Mouse (Mus musculus) embryonic facial prominence, embryonic 14.5 days (tissue): Measurements from ENCODE around the gene Fam19a1. TPM values are rescaled to one million over a fixed set of nuclear protein-coding genes. Genes with fewer than 3 reads are reported as not detected.

Experiments
- ATAC-seq: fragments of 200-750 bp; cut with Nextera tagmentation; 2 replicates; pipeline ENCODE4 v1.8.0; 2017; ENCODE audit warnings: low read depth, moderate number of reproducible peaks, moderate TSS enrichment
- DNase-seq: peaks from one replicate; pipeline ENCODE4 v3.0.0-alpha.2; 2015; ENCODE audit warnings: low spot score
- H3K27ac ChIP-seq: fragments of 300-500 bp; sonication (generic); replicated peaks from 2 replicates; pipeline ENCODE4 v1.5.1; 2014; ENCODE audit warnings: low read depth, mild to moderate bottlenecking, low read length, moderate library complexity
- H3K27me3 ChIP-seq: fragments of 300-500 bp; sonication (generic); replicated peaks from 2 replicates; pipeline ENCODE4 v1.6.1; 2014; ENCODE audit warnings: low read length; ENCODE audit not compliant: control insufficient read depth, insufficient read depth
- H3K36me3 ChIP-seq: fragments of 300-500 bp; sonication (generic); 2 replicates; pipeline ENCODE4 v1.6.1; 2014; ENCODE audit warnings: low read length, mixed read lengths; ENCODE audit not compliant: control insufficient read depth, insufficient read depth
- H3K4me1 ChIP-seq: fragments of 300-500 bp; sonication (generic); 2 replicates; pipeline ENCODE4 v1.6.1; 2014; ENCODE audit warnings: antibody characterized with exemption, low read length; ENCODE audit not compliant: control insufficient read depth, insufficient read depth
- H3K4me2 ChIP-seq: fragments of 300-500 bp; sonication (generic); 2 replicates; pipeline ENCODE4 v1.6.1; 2014; ENCODE audit warnings: low read depth, mild to moderate bottlenecking, low read length, moderate library complexity, mixed read lengths
- H3K4me3 ChIP-seq: fragments of 300-500 bp; sonication (generic); 2 replicates; pipeline ENCODE4 v1.5.1; 2014; ENCODE audit warnings: low read depth, mild to moderate bottlenecking, low read length
- H3K9ac ChIP-seq: fragments of 300-500 bp; sonication (generic); 2 replicates; pipeline ENCODE4 v1.6.1; 2014; ENCODE audit warnings: low read depth, mild to moderate bottlenecking, low read length, moderate library complexity, mixed read lengths
- H3K9me3 ChIP-seq: fragments of 300-500 bp; sonication (generic); 2 replicates; pipeline ENCODE4 v1.6.1; 2016; ENCODE audit warnings: low read length; ENCODE audit not compliant: control insufficient read depth
- WGBS: fragments of 180-500 bp; shearing (Covaris S2); extraction: QIAGEN DNeasy Blood & Tissue Kit; methylation state at CpG from one replicate; pipeline ENCODE4 v1.1.7; 2014; 5-methylcytosine and 5-hydroxymethylcytosine counted together
- polyA plus RNA-seq: library from polyadenylated mRNA; unstranded; fragments of >200 nt; fragmentation: Nextera tagmentation; extraction: Ambion mirVana; gene quantifications from 2 replicates; pipeline ENCODE4 v1.2.1, GENCODE M21; 2014

The Fam19a1 gene
- polyA plus RNA-seq, 1 experiment from 2014 or later = 2.0 TPM

DNA sequence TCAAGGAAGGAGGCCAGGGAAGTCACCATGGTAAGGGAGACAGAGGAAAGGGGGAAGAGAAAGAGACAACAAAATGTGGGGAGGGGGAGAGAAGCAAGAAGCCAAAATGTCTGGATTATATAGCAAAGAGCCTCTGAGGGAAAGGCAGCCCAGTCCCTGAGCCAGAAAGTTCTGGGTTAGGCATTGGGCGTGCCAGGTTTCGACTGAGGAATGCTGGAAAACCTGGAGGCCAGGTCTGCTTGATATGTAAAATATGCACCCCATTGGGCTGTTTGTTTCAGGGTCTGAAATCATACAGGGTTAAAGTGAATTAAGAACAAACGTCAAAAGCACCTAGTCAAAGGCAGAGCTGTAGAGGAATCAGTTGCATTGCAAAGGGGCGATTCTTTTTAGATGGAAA lies 346.1 kb downstream of the Fam19a1 start:
- no peak for ATAC-seq

GRCm38 (mm10) chr6:96499464-96499863 lies 386.5 kb downstream of the Fam19a1 start:
- WGBS = 51% methylated on average over 5 of the region's 5 CpGs
- no peaks in the 10 kb centered on the region for H3K36me3 ChIP-seq
- no peaks in the 10 kb centered on the region for H3K27me3 ChIP-seq
- no peaks in the 10 kb centered on the region for H3K9me3 ChIP-seq
- DNase-seq = no peak
- H3K27ac ChIP-seq = no peak overlapping the region
- H3K4me2 ChIP-seq = no peak overlapping the region
- ATAC-seq = no peak
- no peak overlapping the region for H3K9ac ChIP-seq
- H3K4me1 ChIP-seq = no peaks in the 10 kb centered on the region
- no peak overlapping the region for H3K4me3 ChIP-seq

More for the DNA sequence above, 346.1 kb downstream of the Fam19a1 start:
- Histone ChIP-seq H3K27ac (no peak overlapping the region), H3K4me1 (no peaks in the 10 kb centered on the region), H3K27me3 (no peaks in the 10 kb centered on the region), H3K9ac (no peak overlapping the region), H3K9me3 (no peaks in the 10 kb centered on the region), H3K36me3 (no peaks in the 10 kb centered on the region), H3K4me2 (no peak overlapping the region), H3K4me3 (no peak overlapping the region)
- WGBS = 59% methylated on average over 4 of the region's 4 CpGs
- DNase-seq = peak; percentile 9

DNA sequence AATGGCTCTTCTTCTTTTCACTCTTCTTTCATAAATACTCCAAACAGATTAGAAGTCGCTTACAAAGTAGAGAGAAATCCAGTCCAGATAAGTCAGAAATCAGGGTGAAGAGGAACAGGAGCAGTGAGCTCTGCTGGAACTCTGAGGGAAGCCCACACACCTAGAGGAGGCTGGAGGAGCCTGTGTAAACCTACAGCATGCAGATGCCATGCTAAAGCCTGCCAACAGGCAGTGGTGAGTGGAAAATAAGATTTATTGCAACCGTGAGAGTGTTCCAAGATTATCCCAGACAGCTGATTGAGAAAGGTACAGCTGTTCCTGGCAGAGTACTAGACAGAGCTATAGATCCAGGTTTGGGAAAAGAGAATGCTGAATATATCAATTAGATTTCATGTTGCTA lies 428.6 kb downstream of the Fam19a1 start:
- Histone ChIP-seq H3K36me3 (no peaks in the 10 kb centered on the region), H3K27me3 (no peaks in the 10 kb centered on the region), H3K27ac (no peak overlapping the region), H3K4me3 (no peak overlapping the region), H3K4me1 (no peaks in the 10 kb centered on the region), H3K9ac (no peak overlapping the region), H3K4me2 (no peak overlapping the region), H3K9me3 (no peaks in the 10 kb centered on the region)
- no peak for ATAC-seq
- WGBS = 68% methylated on average over 2 of the region's 2 CpGs
- DNase-seq = no peak

DNA sequence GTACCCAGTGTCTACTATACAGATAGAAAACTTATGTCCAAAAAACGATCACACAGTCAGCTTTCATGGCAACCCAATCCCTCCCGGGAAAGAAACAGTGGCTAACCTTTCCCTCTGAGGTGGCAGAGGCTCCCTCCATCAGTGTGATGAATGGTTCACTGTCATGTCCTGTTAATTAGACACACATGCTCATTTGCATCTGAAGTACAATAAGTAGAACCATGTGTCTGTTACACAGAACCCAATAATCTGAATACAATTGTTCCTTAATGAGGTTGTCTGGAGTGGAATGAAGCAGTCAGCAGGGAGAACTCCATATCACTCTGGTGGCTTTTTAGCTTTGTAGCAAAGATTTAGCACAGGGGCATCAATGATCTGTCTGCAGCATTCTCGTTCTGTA lies 431.9 kb downstream of the Fam19a1 start:
- Histone ChIP-seq H3K4me1 (no peaks in the 10 kb centered on the region), H3K4me2 (no peak overlapping the region), H3K27me3 (no peaks in the 10 kb centered on the region), H3K9me3 (no peaks in the 10 kb centered on the region), H3K36me3 (no peaks in the 10 kb centered on the region), H3K27ac (no peak overlapping the region), H3K9ac (no peak overlapping the region), H3K4me3 (no peak overlapping the region)
- WGBS = 20% methylated on average over 3 of the region's 3 CpGs
- no peak for ATAC-seq
- peak; percentile 8 for DNase-seq

DNA sequence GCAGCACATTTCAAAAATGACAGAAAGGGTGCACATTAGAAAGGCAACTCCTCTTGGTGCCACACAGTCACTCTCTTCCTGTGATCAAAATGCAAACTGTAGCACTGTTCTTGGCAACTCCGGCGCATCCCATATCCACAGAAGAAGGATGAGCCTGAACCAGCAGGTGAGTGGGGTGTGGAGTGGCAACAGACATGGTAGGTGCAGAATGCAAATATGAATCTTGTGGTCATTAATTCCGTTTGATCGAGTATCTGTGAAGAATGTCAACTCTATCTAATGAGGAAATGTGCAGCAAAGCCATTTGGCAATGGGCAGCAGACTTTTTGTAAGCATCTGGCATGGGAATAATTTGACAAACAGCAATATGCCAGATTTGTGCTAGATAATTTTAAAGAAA lies 437.5 kb downstream of the Fam19a1 start:
- no peaks in the 10 kb centered on the region for H3K36me3 ChIP-seq
- H3K4me3 ChIP-seq = no peak overlapping the region
- no peaks in the 10 kb centered on the region for H3K9me3 ChIP-seq
- no peaks in the 10 kb centered on the region for H3K4me1 ChIP-seq
- H3K9ac ChIP-seq = no peak overlapping the region
- H3K27ac ChIP-seq = no peak overlapping the region
- H3K27me3 ChIP-seq = no peaks in the 10 kb centered on the region
- 87% methylated on average over 4 of the region's 4 CpGs for WGBS
- DNase-seq (no peak), ATAC-seq (no peak)
- no peak overlapping the region for H3K4me2 ChIP-seq

DNA sequence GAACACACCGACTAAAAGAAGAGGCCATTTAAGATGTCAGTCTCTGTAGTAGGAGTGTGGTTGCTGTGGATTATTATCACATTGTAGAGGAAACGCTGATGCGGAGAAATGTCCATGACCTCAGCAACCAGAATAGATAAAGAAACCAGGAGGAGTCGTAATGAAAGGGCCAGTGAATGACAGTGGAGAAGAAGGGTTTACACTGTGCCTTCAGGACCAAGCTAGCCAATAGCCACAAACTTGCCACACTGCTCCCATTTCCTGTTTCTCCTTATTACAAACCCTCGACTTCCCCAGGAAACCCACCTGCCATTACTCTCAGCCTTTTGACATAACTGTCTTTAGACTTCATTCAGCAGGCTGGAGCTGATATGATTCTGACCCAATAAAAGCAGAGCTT lies 465.7 kb downstream of the Fam19a1 start:
- H3K27ac ChIP-seq = no peak overlapping the region
- H3K4me3 ChIP-seq = no peak overlapping the region
- H3K4me2 ChIP-seq = no peak overlapping the region
- no peaks in the 10 kb centered on the region for H3K27me3 ChIP-seq
- no peaks in the 10 kb centered on the region; the same call in 1 of the 2 replicates for H3K4me1 ChIP-seq
- ATAC-seq (no peak), DNase-seq (no peak)
- H3K9me3 ChIP-seq = no peaks in the 10 kb centered on the region
- WGBS = 76% methylated on average over 5 of the region's 5 CpGs
- no peak overlapping the region for H3K9ac ChIP-seq
- no peaks in the 10 kb centered on the region for H3K36me3 ChIP-seq

- Histone ChIP-seq H3K9ac (no peak overlapping the region), H3K4me2 (no peak overlapping the region), H3K36me3 (no peaks in the 10 kb centered on the region), H3K4me3 (no peak overlapping the region), H3K27me3 (no peaks in the 10 kb centered on the region), H3K9me3 (no peaks in the 10 kb centered on the region), H3K27ac (no peak overlapping the region), H3K4me1 (no peaks in the 10 kb centered on the region; the same call in 1 of the 2 replicates)
- ATAC-seq (no peak), DNase-seq (peak; percentile 27)
- WGBS = 33% methylated on average over 4 of the region's 4 CpGs
These were observed 467.8 kb downstream of the Fam19a1 start for GRCm38 (mm10) chr6:96580726-96581125.

DNA sequence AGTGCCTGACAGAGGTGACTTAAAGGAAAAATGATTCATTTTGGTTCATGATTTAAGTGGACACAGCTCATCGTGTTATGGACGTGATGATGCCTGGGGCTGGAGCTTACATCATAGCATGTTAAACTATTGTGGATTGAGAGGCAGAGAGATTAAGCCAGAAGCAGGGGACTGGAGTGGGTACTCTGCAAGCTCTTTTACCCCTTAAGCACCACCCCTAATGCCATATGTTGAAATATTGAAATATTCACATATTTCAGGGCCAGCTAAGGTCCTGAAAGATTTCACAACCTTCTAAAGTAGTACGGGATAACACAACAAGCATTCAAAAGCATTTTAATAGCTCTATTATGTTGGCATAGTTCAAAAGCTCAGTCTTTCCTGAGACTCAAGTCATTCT lies 468.2 kb downstream of the Fam19a1 start:
- Histone ChIP-seq H3K27ac (no peak overlapping the region), H3K4me2 (no peak overlapping the region), H3K36me3 (no peaks in the 10 kb centered on the region), H3K9ac (no peak overlapping the region), H3K4me1 (no peaks in the 10 kb centered on the region; the same call in 1 of the 2 replicates), H3K27me3 (no peaks in the 10 kb centered on the region), H3K9me3 (no peaks in the 10 kb centered on the region), H3K4me3 (no peak overlapping the region)
- ATAC-seq (no peak), DNase-seq (no peak)
- whole genome bisulfite sequencing = 62% methylated on average over 3 of the region's 3 CpGs

- H3K36me3 ChIP-seq = no peaks in the 10 kb centered on the region
- ATAC-seq = no peak
- no peak for DNase-seq
These were observed 474.5 kb downstream of the Fam19a1 start for GRCm38 (mm10) chr6:96587427-96587826.

More at GRCm38 (mm10) chr6:96587427-96587826, 474.5 kb downstream of the Fam19a1 start:
- Histone ChIP-seq H3K9ac (no peak overlapping the region), H3K4me3 (no peak overlapping the region), H3K27ac (no peak overlapping the region), H3K4me2 (no peak overlapping the region), H3K4me1 (no peaks in the 10 kb centered on the region), H3K9me3 (no peaks in the 10 kb centered on the region), H3K27me3 (no peaks in the 10 kb centered on the region)
- 95% methylated on average over 4 of the region's 4 CpGs for WGBS
